Mouse (Mus musculus): ENCODE results near the gene Olfr722.
"Not testable (repeated sequence)": the region's sequence is repeated elsewhere in the genome, so short reads cannot be mapped to it uniquely, and the experiment has no call there.

The Olfr722 gene

DNA sequence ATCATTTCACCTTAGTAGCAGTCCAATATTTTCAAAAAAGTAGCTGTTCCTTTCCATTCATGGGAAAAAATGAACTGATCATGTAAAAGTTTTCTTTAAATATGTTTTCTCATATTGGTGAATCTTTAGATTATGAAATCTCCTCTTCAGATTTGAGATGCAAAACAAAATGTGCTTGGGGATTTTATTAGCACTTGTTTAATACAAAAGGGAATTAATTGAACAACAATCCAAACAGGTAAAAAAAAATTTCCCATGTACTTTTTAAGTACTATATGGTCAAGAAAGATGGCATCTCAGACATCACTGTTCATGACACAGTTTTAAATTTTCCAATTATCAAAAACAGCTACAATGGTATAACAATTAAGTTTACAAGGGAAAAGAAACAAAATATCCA, at the start of gene Olfr722:
Gene Olfr722 (minus strand): TSS at position 101 of the 400 bp plus-strand sequence.
- no peak for DNase-seq (ENCODE audit: low spot score in 2 of 2)

DNA sequence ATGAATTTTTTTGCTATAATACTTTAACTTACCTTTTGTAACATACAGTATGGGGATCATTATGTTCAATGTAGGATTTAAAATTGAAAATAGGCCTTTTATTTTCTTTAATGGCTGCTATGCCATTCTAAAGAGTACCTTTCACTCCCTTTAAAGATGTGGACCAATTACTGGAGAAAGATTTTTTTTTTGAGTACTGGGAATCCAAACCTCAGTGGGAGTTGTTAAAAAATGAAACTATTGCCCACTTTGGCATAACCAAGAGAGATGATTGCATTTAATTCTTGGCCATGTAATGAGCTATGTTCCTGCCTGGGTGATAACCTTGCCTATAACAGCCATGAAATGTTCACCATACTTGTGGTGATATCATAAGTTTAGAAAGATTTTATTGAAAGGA, 29.9 kb upstream of the Olfr722 start, which contains the start of gene Olfr723:
Gene Olfr723 (minus strand): TSS at position 101 of the 400 bp plus-strand sequence.
- DNase-seq (ENCODE audit: low spot score in 2 of 2) = not testable (repeated sequence)

DNA sequence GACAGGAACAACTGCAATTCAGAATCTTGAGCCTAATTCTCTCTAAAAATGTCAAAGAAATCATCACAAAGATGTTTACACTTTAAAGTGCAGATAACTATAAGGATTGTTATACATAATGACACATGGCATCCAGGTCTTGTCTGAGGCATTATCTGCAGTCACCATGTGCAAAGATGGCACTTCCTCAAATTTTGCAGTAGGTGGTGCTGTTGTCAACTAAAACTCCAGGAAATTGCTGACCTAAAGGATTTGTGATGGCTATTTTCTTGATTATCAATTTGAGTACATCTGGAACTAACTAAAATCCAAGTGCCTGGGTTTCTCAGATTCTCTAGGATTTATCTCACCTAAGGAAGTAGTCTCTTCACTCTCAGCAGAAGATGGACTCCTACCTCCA, 41.4 kb downstream of the Olfr722 start:
- peak; percentile 6 to 15 for DNase-seq (ENCODE audit: low spot score in 2 of 2)

Measured in right cerebral cortex, adult 2 months (tissue).